Mouse (Mus musculus) MEL (cell line): ENCODE results near the gene Gmds.
A peak's percentile ranks its signal among the peaks of the same experiment; 100 is the strongest.

Experiments used
- CTCF ChIP-seq, 3 experiments: IDR thresholded peaks in 2 of 3; conservative IDR thresholded peaks in 1 of 3; 2 replicates each; pipeline ENCODE4 v1.5.1; 2011 to 2012; ENCODE audit warnings: low read length in 3 of 3, low read depth in 2 of 3, mild to moderate bottlenecking in 2 of 3, improper control_type of control experiment in 1 of 3, inconsistent platforms in 1 of 3, mixed read lengths in 1 of 3, moderate library complexity in 1 of 3; ENCODE audit not compliant: control insufficient read depth in 1 of 3, insufficient read depth in 1 of 3, poor library complexity in 1 of 3, severe bottlenecking in 1 of 3
- EP300 ChIP-seq, 2 experiments: IDR thresholded peaks; 2 replicates each; pipeline ENCODE4 v1.6.1; 2011; ENCODE audit warnings: improper control_type of control experiment in 2 of 2, low read length in 2 of 2, low read depth in 1 of 2, mild to moderate bottlenecking in 1 of 2

DNA sequence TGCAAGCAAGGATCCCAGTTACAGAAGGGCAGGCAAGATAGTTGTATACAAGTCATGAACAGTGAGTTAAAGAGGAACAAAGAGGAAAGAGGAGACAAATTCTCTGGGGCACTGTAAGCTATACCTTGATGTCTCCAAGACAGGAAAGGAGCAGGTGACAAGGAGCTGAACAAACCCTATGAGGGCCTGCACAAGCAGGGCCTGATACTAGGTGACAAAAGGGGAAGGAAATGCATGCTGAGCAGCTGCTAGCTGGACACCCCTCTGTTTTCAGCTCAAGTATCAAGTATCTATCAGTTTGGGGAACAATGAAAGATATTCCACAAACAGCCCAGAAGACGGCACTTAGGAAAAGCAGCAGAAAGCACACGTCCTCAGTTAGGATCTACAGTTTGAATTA lies 193.4 kb downstream of the Gmds start:
- no peak for TF ChIP-seq CTCF (IDR thresholded peaks at IDR 0.05 in 2 of 3, conservative IDR thresholded peaks at IDR 0.05 in 1 of 3; ENCODE audit: control insufficient read depth in 1 of 3, insufficient read depth in 1 of 3, low read depth in 2 of 3, low read length in 3 of 3, poor library complexity in 1 of 3, severe bottlenecking in 1 of 3)
- TF ChIP-seq EP300 (IDR thresholded peaks at IDR 0.05; ENCODE audit: low read depth in 1 of 2, low read length in 2 of 2), result peak in 1 of 2 experiments; percentile 25; a peak in 2 of 4 replicates
